Mouse (Mus musculus): ENCODE data around the gene Mms22l. TPM values are rescaled to one million over a fixed set of nuclear protein-coding genes. Genes with fewer than 3 reads are reported as not detected.
"Not testable (repeated sequence)": the region's sequence is repeated elsewhere in the genome, so short reads cannot be mapped to it uniquely, and the experiment has no call there.

Mms22l gene
- polyA plus RNA-seq, 1 experiment from 2014 or later = 7.1 TPM

GRCm38 (mm10) chr4:24625951-24626584, 129.8 kb downstream of the Mms22l start:
- no peaks in the 10 kb centered on the region for H3K4me1 ChIP-seq (replicated peaks; ENCODE audit: control insufficient read depth, insufficient read depth)
- no peak overlapping the region for H3K27ac ChIP-seq (replicated peaks)
- ATAC-seq (ENCODE audit: low FRiP score, low TSS enrichment) (no peak), DNase-seq (ENCODE audit: low spot score) (no peak)
- H3K36me3 ChIP-seq (ENCODE audit: control insufficient read depth, insufficient read depth, low read length) = no peaks in the 10 kb centered on the region
- no peak overlapping the region for H3K9ac ChIP-seq (ENCODE audit: low read length)
- WGBS = 65% methylated on average over 13 of the region's 13 CpGs
- no peaks in the 10 kb centered on the region for H3K27me3 ChIP-seq (ENCODE audit: control insufficient read depth, insufficient read depth, low read length)
- no peak for TF ChIP-seq EP300 (optimal IDR thresholded peaks at IDR 0.05)
- no peak for TF ChIP-seq CTCF (IDR thresholded peaks at IDR 0.05; ENCODE audit: low read depth)
- no peaks in the 10 kb centered on the region for H3K9me3 ChIP-seq (ENCODE audit: control insufficient read depth, low read length)
- H3K4me3 ChIP-seq (ENCODE audit: low read depth, low read length) = no peak overlapping the region
- no peak overlapping the region for H3K4me2 ChIP-seq (replicated peaks; ENCODE audit: low read depth)

DNA sequence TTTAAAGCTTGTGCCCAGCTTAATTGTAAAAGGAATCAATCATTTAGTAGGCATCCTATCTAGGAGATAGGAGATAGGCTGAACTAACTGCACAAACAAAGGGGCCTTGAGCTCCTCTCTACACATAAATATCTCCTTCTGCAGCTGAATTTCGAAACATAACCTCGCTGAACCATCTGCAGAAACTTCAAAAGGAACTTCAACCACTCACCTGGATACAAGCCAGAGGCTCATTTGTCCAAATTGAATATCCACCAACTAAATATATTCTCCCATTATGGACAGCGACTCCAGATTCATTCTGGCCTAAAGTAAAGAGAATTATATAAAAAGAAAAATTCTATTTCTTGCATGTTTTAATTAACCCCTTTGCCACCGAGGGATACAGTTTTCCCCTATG, 130.4 kb downstream of the Mms22l start:
- Histone ChIP-seq H3K27me3 (ENCODE audit: control insufficient read depth, insufficient read depth, low read length) (no peaks in the 10 kb centered on the region), H3K4me2 (replicated peaks; ENCODE audit: low read depth) (no peak overlapping the region), H3K36me3 (ENCODE audit: control insufficient read depth, insufficient read depth, low read length) (no peaks in the 10 kb centered on the region), H3K4me3 (ENCODE audit: low read depth, low read length) (no peak overlapping the region), H3K9ac (ENCODE audit: low read length) (no peak overlapping the region), H3K27ac (replicated peaks) (no peak overlapping the region), H3K4me1 (replicated peaks; ENCODE audit: control insufficient read depth, insufficient read depth) (no peaks in the 10 kb centered on the region), H3K9me3 (ENCODE audit: control insufficient read depth, low read length) (no peaks in the 10 kb centered on the region)
- no peak for TF ChIP-seq EP300 (optimal IDR thresholded peaks at IDR 0.05)
- TF ChIP-seq CTCF (IDR thresholded peaks at IDR 0.05; ENCODE audit: low read depth) = no peak
- WGBS = 34% methylated on average over 4 of the region's 4 CpGs
- ATAC-seq (ENCODE audit: low FRiP score, low TSS enrichment) (no peak), DNase-seq (ENCODE audit: low spot score) (no peak)

- Histone ChIP-seq H3K27me3 (ENCODE audit: control insufficient read depth, insufficient read depth, low read length) (no peaks in the 10 kb centered on the region), H3K9ac (ENCODE audit: low read length) (no peak overlapping the region), H3K4me3 (ENCODE audit: low read depth, low read length) (no peak overlapping the region), H3K27ac (replicated peaks) (no peak overlapping the region), H3K36me3 (ENCODE audit: control insufficient read depth, insufficient read depth, low read length) (no peaks in the 10 kb centered on the region), H3K4me2 (replicated peaks; ENCODE audit: low read depth) (no peak overlapping the region), H3K4me1 (replicated peaks; ENCODE audit: control insufficient read depth, insufficient read depth) (no peaks in the 10 kb centered on the region), H3K9me3 (ENCODE audit: control insufficient read depth, low read length) (no peaks in the 10 kb centered on the region)
- DNase-seq (ENCODE audit: low spot score) (no peak), ATAC-seq (ENCODE audit: low FRiP score, low TSS enrichment) (no peak)
- TF ChIP-seq CTCF (IDR thresholded peaks at IDR 0.05; ENCODE audit: low read depth) (no peak), EP300 (optimal IDR thresholded peaks at IDR 0.05) (no peak)
- 41% methylated on average over 1 of the region's 1 CpGs for WGBS
Measured at GRCm38 (mm10) chr4:24627871-24628270, 131.6 kb downstream of the Mms22l start.

GRCm38 (mm10) chr4:24630430-24630829, 134.2 kb downstream of the Mms22l start:
- H3K4me1 ChIP-seq (replicated peaks; ENCODE audit: control insufficient read depth, insufficient read depth) = no peaks in the 10 kb centered on the region
- no peak overlapping the region for H3K4me2 ChIP-seq (replicated peaks; ENCODE audit: low read depth)
- no peak overlapping the region for H3K9ac ChIP-seq (ENCODE audit: low read length)
- no peaks in the 10 kb centered on the region for H3K9me3 ChIP-seq (ENCODE audit: control insufficient read depth, low read length)
- ATAC-seq (ENCODE audit: low FRiP score, low TSS enrichment) = no peak
- H3K27me3 ChIP-seq (ENCODE audit: control insufficient read depth, insufficient read depth, low read length) = no peaks in the 10 kb centered on the region
- H3K4me3 ChIP-seq (ENCODE audit: low read depth, low read length) = no peak overlapping the region
- DNase-seq (ENCODE audit: low spot score) = no peak
- no peak overlapping the region for H3K27ac ChIP-seq (replicated peaks)
- no peak for TF ChIP-seq CTCF (IDR thresholded peaks at IDR 0.05; ENCODE audit: low read depth)
- no peak for TF ChIP-seq EP300 (optimal IDR thresholded peaks at IDR 0.05)
- 15% methylated on average over 2 of the region's 2 CpGs for WGBS
- H3K36me3 ChIP-seq (ENCODE audit: control insufficient read depth, insufficient read depth, low read length) = no peaks in the 10 kb centered on the region

DNA sequence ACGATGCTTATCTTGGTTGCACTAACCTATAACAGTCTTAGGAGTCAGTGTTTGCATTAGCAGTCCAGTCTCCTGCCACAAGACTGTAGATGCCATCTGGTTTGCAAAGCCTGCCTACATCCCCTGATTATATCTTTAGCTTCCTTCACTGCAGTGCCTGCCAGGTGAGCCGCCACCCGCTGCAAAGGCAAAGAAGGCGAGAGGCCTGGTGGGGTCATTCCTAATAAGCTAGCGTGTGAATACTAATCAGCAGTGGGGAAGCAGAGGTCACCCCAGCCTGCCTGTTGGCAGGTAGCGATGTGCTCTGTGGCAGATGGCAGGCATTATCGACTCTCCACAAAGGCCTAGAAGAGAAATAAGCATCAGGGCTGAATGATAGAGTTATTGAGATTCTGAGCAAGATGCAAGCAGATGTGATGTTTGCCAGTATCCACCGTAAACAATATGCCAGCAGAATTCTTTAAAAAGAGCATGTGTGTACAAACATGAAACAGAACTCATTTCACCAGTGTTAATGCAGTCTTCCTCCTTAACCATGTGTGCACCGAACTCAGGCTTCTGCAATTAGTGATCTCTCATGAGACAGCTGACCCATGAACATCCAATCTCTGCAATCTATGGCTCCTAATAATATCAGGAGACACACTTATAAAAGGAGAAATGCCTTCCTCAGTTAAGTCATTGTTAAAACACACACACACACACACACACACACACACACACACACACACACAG, 135.1 kb downstream of the Mms22l start:
- no peak overlapping the region for H3K4me2 ChIP-seq (replicated peaks; ENCODE audit: low read depth)
- no peaks in the 10 kb centered on the region for H3K9me3 ChIP-seq (ENCODE audit: control insufficient read depth, low read length)
- no peaks in the 10 kb centered on the region for H3K36me3 ChIP-seq (ENCODE audit: control insufficient read depth, insufficient read depth, low read length)
- TF ChIP-seq CTCF (IDR thresholded peaks at IDR 0.05; ENCODE audit: low read depth) (no peak), EP300 (optimal IDR thresholded peaks at IDR 0.05) (no peak)
- H3K4me3 ChIP-seq (ENCODE audit: low read depth, low read length) = no peak overlapping the region
- H3K27me3 ChIP-seq (ENCODE audit: control insufficient read depth, insufficient read depth, low read length) = no peaks in the 10 kb centered on the region
- DNase-seq (ENCODE audit: low spot score) = no peak
- H3K27ac ChIP-seq (replicated peaks) = no peak overlapping the region
- H3K9ac ChIP-seq (ENCODE audit: low read length) = no peak overlapping the region
- no peak for ATAC-seq (ENCODE audit: low FRiP score, low TSS enrichment)
- no peaks in the 10 kb centered on the region for H3K4me1 ChIP-seq (replicated peaks; ENCODE audit: control insufficient read depth, insufficient read depth)
- 64% methylated on average over 9 of the region's 9 CpGs for WGBS

GRCm38 (mm10) chr4:24642306-24642705, 146.1 kb downstream of the Mms22l start:
- 65% methylated on average over 2 of the region's 2 CpGs for WGBS
- Histone ChIP-seq H3K4me3 (ENCODE audit: low read depth, low read length) (no peak overlapping the region), H3K4me1 (replicated peaks; ENCODE audit: control insufficient read depth, insufficient read depth) (no peaks in the 10 kb centered on the region), H3K9ac (ENCODE audit: low read length) (no peak overlapping the region), H3K36me3 (ENCODE audit: control insufficient read depth, insufficient read depth, low read length) (no peaks in the 10 kb centered on the region), H3K27ac (replicated peaks) (no peak overlapping the region), H3K4me2 (replicated peaks; ENCODE audit: low read depth) (no peak overlapping the region), H3K9me3 (ENCODE audit: control insufficient read depth, low read length) (no peaks in the 10 kb centered on the region), H3K27me3 (ENCODE audit: control insufficient read depth, insufficient read depth, low read length) (no peaks in the 10 kb centered on the region)
- no peak for DNase-seq (ENCODE audit: low spot score)
- no peak for ATAC-seq (ENCODE audit: low FRiP score, low TSS enrichment)
- TF ChIP-seq CTCF (IDR thresholded peaks at IDR 0.05; ENCODE audit: low read depth) (no peak), EP300 (optimal IDR thresholded peaks at IDR 0.05) (no peak)

DNA sequence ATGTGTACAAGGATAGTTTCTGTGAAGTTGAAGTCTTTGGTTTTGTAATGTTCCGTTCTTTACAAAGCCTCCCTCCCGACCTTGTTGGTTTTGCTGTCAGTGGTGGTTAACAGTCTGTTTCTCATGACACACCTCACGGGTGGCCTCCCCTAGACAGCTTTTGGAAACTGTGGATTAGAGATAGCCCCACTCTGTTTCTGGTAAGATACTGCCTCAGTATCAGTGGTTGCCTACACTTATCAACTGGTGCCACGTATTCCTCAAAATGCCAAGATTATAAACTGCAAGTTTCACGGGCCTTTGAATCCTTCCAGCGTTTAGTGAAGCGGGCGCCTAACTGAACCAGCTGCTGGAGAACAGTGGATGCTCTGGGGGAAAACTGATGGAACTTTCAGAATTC, 148.5 kb downstream of the Mms22l start:
- not testable (repeated sequence) for H3K36me3 ChIP-seq (ENCODE audit: control insufficient read depth, insufficient read depth, low read length); H3K4me3 ChIP-seq (ENCODE audit: low read depth, low read length); DNase-seq (ENCODE audit: low spot score); H3K4me1 ChIP-seq (replicated peaks; ENCODE audit: control insufficient read depth, insufficient read depth); H3K9me3 ChIP-seq (ENCODE audit: control insufficient read depth, low read length); H3K27me3 ChIP-seq (ENCODE audit: control insufficient read depth, insufficient read depth, low read length); H3K9ac ChIP-seq (ENCODE audit: low read length); H3K27ac ChIP-seq (replicated peaks); H3K4me2 ChIP-seq (replicated peaks; ENCODE audit: low read depth); ATAC-seq (ENCODE audit: low FRiP score, low TSS enrichment)
- 85% methylated on average over 6 of the region's 8 CpGs for WGBS

All from stomach, postnatal 0 days (tissue).